Mouse (Mus musculus) lung, adult 2 months (tissue): ENCODE data around the gene Tmem74b.

Experiments
- CTCF ChIP-seq: fragments of 200-500 bp; IDR thresholded peaks from 2 replicates; pipeline ENCODE4 v1.5.1; 2011; ENCODE audit warnings: mild to moderate bottlenecking, low read length, control low read depth; ENCODE audit not compliant: insufficient read depth
- POLR2A ChIP-seq: fragments of 200-500 bp; IDR thresholded peaks from 2 replicates; pipeline ENCODE4 v1.6.1; 2011; ENCODE audit warnings: low read depth, mild to moderate bottlenecking, control low read depth, low read length, borderline replicate concordance; ENCODE audit errors: extremely low read depth

GRCm38 (mm10) chr2:151758806-151759353 lies 57.1 kb downstream of the Tmem74b start:
- TF ChIP-seq CTCF (no peak), POLR2A (no peak)
